Mouse (Mus musculus) left cerebral cortex, adult 2 months (tissue): ENCODE measurements at regions not wholly inside any gene's neighbourhood (a gene's known extent, or its start where the extent isn't known, plus 50 kb on each side); places are given as distances from the start of the nearest gene placed in this dataset.

ENCODE experiments used
- DNase-seq, 2 experiments: peaks; one replicate each; pipeline ENCODE4 v3.0.0; 2021 to 2022; ENCODE audit warnings: low spot score in 2 of 2, mixed read lengths in 1 of 2; ENCODE audit errors: extremely low spot score in 1 of 2
- H3K27ac ChIP-seq: fragments of 200-600 bp; 2 replicates; pipeline ENCODE4 v1.8.1; 2022
- H3K4me3 ChIP-seq: fragments of 200-600 bp; 2 replicates; pipeline ENCODE4 v1.8.1; 2022
- CTCF ChIP-seq: fragments of 200-600 bp; IDR thresholded peaks from 2 replicates; pipeline ENCODE4 v1.8.1; 2022; ENCODE audit warnings: antibody characterized with exemption, mild to moderate bottlenecking, moderate library complexity
- intact Hi-C: fragments of 180-260 bp; cut with DNase I; formaldehyde crosslinking; loops from one replicate; pipeline ENCODE4 v1.15.1; 2025

- no peak overlapping the region for H3K4me3 ChIP-seq
- no peak overlapping the region for H3K27ac ChIP-seq
- intact Hi-C loops, result no loop called here
- no peak for TF ChIP-seq CTCF
- DNase-seq, result no peak
These were observed 590.3 kb upstream of the Cenpq start for GRCm38 (mm10) chr17:41525101-41525500.

GRCm38 (mm10) chr17:41512041-41512440 is 577.2 kb upstream of the Cenpq start:
- Histone ChIP-seq H3K4me3 (no peak overlapping the region), H3K27ac (no peak overlapping the region)
- no peak for DNase-seq
- intact Hi-C loops, result no loop called here
- no peak for TF ChIP-seq CTCF

- Histone ChIP-seq H3K4me3 (no peak overlapping the region), H3K27ac (no peak overlapping the region)
- intact Hi-C loops, result loop anchor here (2.0 to 10.0 kb wide), 2 partner anchors 810 to 1098 kb away; partner anchors contain the start of gene Ptchd4
- peak; percentile 44 for TF ChIP-seq CTCF
- DNase-seq, result no peak
These were observed 570.2 kb upstream of the Cenpq start for GRCm38 (mm10) chr17:41505000-41505399.
